Mouse (Mus musculus): ENCODE results near the gene Hs3st3b1. TPM values are rescaled to one million over a fixed set of nuclear protein-coding genes. Genes with fewer than 3 reads are reported as not detected.

Gene Hs3st3b1
- polyA plus RNA-seq, 1 experiment from 2014 or later: 0.76 TPM

DNA sequence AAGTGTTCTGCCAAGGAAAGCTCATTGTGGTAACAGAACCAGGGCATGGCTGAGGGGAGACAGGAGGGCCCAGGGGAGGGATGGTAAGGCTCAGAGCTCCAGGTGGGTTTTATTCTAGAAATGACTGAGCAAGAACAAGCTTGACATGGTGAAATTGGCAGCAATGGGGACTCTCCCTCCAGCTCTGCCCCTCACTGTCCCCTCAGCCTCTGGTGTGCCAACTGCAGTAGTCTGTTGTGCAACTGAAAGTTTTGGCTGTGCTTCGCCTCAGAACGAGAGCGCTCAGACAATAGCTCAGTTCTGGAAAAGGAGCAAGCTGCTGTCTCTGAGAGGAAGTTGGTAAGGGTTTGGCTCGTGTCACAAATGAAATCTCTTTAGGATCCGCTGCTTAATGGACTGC is 43.3 kb upstream of the Hs3st3b1 start:
- no peaks in the 10 kb centered on the region for H3K36me3 ChIP-seq (ENCODE audit: insufficient read depth, low read length)
- 39% methylated on average over 5 of the region's 5 CpGs for WGBS
- no peak overlapping the region for H3K4me2 ChIP-seq (replicated peaks; ENCODE audit: low read depth, low read length)
- H3K9ac ChIP-seq (replicated peaks; ENCODE audit: low read depth): no peak overlapping the region
- no peak for TF ChIP-seq CTCF (IDR thresholded peaks at IDR 0.05)
- H3K27me3 ChIP-seq (replicated peaks; ENCODE audit: insufficient read depth, low read length): no peaks in the 10 kb centered on the region
- ATAC-seq: peak; percentile 53
- peak; percentile 59 for DNase-seq (ENCODE audit: low spot score)
- H3K27ac ChIP-seq (ENCODE audit: low read length): no peak overlapping the region
- H3K9me3 ChIP-seq (ENCODE audit: low read length): no peaks in the 10 kb centered on the region
- no peaks in the 10 kb centered on the region for H3K4me1 ChIP-seq (ENCODE audit: insufficient read depth, low read depth, low read length)
- no peak overlapping the region for H3K4me3 ChIP-seq (ENCODE audit: low read depth, low read length)

DNA sequence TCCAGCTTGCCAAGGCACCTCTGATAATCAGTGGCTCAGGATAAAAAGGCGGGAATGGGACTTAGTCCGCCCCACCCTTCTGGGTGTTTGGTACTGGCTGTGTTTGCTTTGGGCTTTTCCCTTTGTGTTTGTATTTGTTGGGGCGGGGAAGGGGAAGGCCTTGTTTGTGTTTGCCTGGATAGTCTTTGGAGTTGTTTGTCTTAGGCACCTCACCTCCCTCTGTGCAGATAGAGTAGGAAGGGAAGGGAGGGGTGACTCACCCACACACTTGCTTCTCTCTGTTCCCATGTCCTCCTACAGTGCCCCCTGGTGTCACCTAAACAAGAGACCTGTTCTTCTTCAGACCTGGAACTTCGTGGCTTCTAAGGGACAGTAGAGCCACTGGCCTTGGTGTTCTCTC is 35.1 kb upstream of the Hs3st3b1 start:
- H3K27ac ChIP-seq (ENCODE audit: low read length): no peak overlapping the region
- H3K9ac ChIP-seq (replicated peaks; ENCODE audit: low read depth): no peak overlapping the region
- no peaks in the 10 kb centered on the region for H3K36me3 ChIP-seq (ENCODE audit: insufficient read depth, low read length)
- 38% methylated on average over 4 of the region's 4 CpGs for WGBS
- TF ChIP-seq CTCF (IDR thresholded peaks at IDR 0.05): peak; percentile 72
- no peak for TF ChIP-seq EP300 (IDR thresholded peaks at IDR 0.05)
- no peaks in the 10 kb centered on the region for H3K9me3 ChIP-seq (ENCODE audit: low read length)
- no peak overlapping the region for H3K4me3 ChIP-seq (ENCODE audit: low read depth, low read length)
- H3K4me1 ChIP-seq (ENCODE audit: insufficient read depth, low read depth, low read length): no peaks in the 10 kb centered on the region; the same call in 1 of the 2 replicates
- DNase-seq (ENCODE audit: low spot score) (peak; percentile 74), ATAC-seq (peak; percentile 68)
- no peak overlapping the region for H3K4me2 ChIP-seq (replicated peaks; ENCODE audit: low read depth, low read length)
- no peaks in the 10 kb centered on the region for H3K27me3 ChIP-seq (replicated peaks; ENCODE audit: insufficient read depth, low read length)

DNA sequence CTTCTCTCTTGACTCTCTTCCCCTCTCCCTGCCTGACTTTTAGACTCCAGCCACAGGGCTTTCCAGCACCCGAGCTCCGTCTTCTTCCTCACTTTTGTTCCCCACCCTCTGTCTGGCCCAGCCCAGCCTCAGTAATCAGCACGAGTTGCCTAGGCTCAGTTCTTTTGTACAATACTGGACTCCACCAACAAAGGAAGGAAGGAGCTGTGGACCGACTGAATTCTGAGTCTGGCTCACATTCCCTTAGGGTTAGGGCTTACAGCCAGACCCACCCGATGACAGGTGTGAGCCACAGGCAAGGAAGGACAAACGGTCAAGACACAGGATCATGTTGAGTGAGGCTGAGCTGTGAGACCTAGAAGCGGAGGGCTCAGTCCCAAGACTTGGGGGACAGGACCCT is 34.7 kb upstream of the Hs3st3b1 start:
- TF ChIP-seq EP300 (IDR thresholded peaks at IDR 0.05): no peak
- TF ChIP-seq CTCF (IDR thresholded peaks at IDR 0.05): no peak
- Histone ChIP-seq H3K4me1 (ENCODE audit: insufficient read depth, low read depth, low read length) (peaks cover 3% of the 10 kb centered on the region; the same call in 1 of the 2 replicates), H3K4me2 (replicated peaks; ENCODE audit: low read depth, low read length) (no peak overlapping the region), H3K9me3 (ENCODE audit: low read length) (no peaks in the 10 kb centered on the region), H3K27ac (ENCODE audit: low read length) (no peak overlapping the region), H3K9ac (replicated peaks; ENCODE audit: low read depth) (no peak overlapping the region), H3K4me3 (ENCODE audit: low read depth, low read length) (no peak overlapping the region), H3K36me3 (ENCODE audit: insufficient read depth, low read length) (no peaks in the 10 kb centered on the region), H3K27me3 (replicated peaks; ENCODE audit: insufficient read depth, low read length) (no peaks in the 10 kb centered on the region)
- ATAC-seq (no peak), DNase-seq (ENCODE audit: low spot score) (no peak)
- WGBS: 40% methylated on average over 7 of the region's 7 CpGs

DNA sequence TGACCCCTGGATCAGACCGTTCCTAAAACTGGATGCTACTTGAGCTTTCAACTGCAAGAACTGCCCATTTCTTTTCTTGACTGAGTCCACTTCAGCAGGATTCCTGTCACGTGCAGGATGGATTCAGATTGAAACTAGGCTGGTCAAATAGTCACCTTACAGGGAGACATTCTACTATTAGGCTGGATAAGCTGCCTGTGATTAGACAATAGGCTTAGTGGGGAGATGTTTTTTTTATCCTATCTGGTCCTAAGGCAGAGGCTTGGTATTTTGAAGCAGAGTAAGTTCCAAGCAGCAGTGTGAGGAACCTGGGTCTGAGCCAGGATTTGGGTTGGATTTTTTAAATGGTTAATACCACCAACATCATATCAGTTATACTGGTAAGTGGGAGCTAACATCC is 31.8 kb upstream of the Hs3st3b1 start:
- Histone ChIP-seq H3K4me3 (ENCODE audit: low read depth, low read length) (no peak overlapping the region), H3K9ac (replicated peaks; ENCODE audit: low read depth) (no peak overlapping the region), H3K36me3 (ENCODE audit: insufficient read depth, low read length) (no peaks in the 10 kb centered on the region), H3K27ac (ENCODE audit: low read length) (no peak overlapping the region), H3K27me3 (replicated peaks; ENCODE audit: insufficient read depth, low read length) (no peaks in the 10 kb centered on the region), H3K4me2 (replicated peaks; ENCODE audit: low read depth, low read length) (no peak overlapping the region), H3K9me3 (ENCODE audit: low read length) (no peaks in the 10 kb centered on the region), H3K4me1 (ENCODE audit: insufficient read depth, low read depth, low read length) (peaks cover 3% of the 10 kb centered on the region; the same call in 1 of the 2 replicates)
- ATAC-seq (no peak), DNase-seq (ENCODE audit: low spot score) (no peak)
- WGBS: 74% methylated on average over 2 of the region's 2 CpGs
- TF ChIP-seq CTCF (IDR thresholded peaks at IDR 0.05): no peak
- no peak for TF ChIP-seq EP300 (IDR thresholded peaks at IDR 0.05)

DNA sequence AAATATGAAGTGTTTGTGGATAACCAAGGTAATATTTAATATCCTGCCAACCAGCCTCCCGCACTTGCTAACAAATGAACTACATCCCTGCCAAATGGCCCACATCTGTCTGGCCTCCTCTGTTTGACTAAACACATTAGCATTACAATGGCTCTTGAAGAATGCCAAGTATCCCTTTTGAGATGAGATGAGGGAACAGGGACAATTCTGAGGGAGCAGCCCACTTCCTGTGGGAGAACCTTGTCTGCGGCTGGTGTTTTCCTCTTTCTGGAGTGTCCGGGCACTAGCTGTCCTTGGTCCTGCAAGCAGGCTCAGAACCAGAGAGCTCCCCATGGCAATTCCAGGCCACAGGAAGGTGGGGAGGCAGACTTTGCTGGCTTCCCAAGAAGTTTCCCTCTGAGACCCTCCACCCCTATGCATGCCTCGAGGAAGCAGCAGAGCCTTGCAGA is 30.7 kb upstream of the Hs3st3b1 start:
- Histone ChIP-seq H3K9me3 (ENCODE audit: low read length) (no peaks in the 10 kb centered on the region), H3K4me3 (ENCODE audit: low read depth, low read length) (no peak overlapping the region), H3K36me3 (ENCODE audit: insufficient read depth, low read length) (no peaks in the 10 kb centered on the region), H3K4me1 (ENCODE audit: insufficient read depth, low read depth, low read length) (peaks cover 3% of the 10 kb centered on the region; the same call in 1 of the 2 replicates), H3K9ac (replicated peaks; ENCODE audit: low read depth) (no peak overlapping the region), H3K4me2 (replicated peaks; ENCODE audit: low read depth, low read length) (0 out of 2 replicates have a peak overlapping the region, but pooled peaks have one; percentile 41), H3K27ac (ENCODE audit: low read length) (no peak overlapping the region), H3K27me3 (replicated peaks; ENCODE audit: insufficient read depth, low read length) (no peaks in the 10 kb centered on the region)
- TF ChIP-seq CTCF (IDR thresholded peaks at IDR 0.05) (no peak), EP300 (IDR thresholded peaks at IDR 0.05) (no peak)
- DNase-seq (ENCODE audit: low spot score): peak; percentile 61
- ATAC-seq: peak; percentile 49
- WGBS: 17% methylated on average over 4 of the region's 4 CpGs

DNA sequence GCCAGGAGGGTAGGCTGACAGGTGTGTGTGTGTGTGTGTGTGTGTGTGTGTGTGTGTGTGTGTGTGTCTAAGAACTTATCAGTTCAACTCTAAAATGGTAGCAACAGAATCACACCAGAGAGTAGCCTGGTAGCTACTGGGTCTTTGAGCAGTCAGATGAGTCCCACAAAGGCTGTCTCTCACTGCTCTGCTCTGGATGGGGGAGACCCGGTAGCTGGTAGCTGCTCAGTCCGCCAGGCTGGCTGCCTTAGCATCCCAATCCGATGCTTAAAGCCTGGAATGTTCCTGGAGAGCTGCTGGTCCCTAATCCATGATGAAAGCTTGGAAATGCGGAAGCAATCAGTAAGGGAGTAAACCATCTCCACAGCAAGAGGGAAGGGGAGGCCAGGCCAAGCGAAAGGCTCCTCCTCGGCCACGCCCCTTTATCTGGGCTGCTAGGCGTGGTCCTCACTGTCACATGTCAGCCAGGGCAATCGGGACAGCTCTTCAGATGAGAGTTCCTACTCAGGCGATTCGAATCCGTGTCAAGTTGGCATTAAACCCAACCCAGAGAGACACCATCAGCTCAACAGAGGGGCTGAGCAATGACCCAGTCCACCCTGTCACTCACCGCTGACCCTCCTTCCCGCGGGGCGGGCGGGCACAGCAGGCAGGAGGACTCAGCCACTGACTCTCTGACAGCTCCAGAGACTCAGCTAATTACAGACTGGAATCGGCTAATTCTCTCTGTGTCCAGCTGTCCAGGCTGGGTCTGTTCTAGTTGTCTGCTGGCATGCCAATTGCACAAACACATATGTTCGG is 29.9 kb upstream of the Hs3st3b1 start:
- H3K4me3 ChIP-seq (ENCODE audit: low read depth, low read length): no peak overlapping the region
- TF ChIP-seq EP300 (IDR thresholded peaks at IDR 0.05): no peak
- no peak for TF ChIP-seq CTCF (IDR thresholded peaks at IDR 0.05)
- H3K27ac ChIP-seq (ENCODE audit: low read length): no peak overlapping the region
- no peaks in the 10 kb centered on the region for H3K9me3 ChIP-seq (ENCODE audit: low read length)
- H3K27me3 ChIP-seq (replicated peaks; ENCODE audit: insufficient read depth, low read length): no peaks in the 10 kb centered on the region
- peak; percentile 84 for ATAC-seq
- H3K36me3 ChIP-seq (ENCODE audit: insufficient read depth, low read length): no peaks in the 10 kb centered on the region
- peak overlapping the region; percentile 41 for H3K4me2 ChIP-seq (replicated peaks; ENCODE audit: low read depth, low read length)
- 0 out of 2 replicates have a peak, but pooled peaks cover 3% of the 10 kb centered on the region for H3K4me1 ChIP-seq (ENCODE audit: insufficient read depth, low read depth, low read length)
- peak; percentile 78 for DNase-seq (ENCODE audit: low spot score)
- H3K9ac ChIP-seq (replicated peaks; ENCODE audit: low read depth): no peak overlapping the region
- WGBS: 3% methylated on average over 19 of the region's 19 CpGs

All from lung, postnatal 0 days (tissue).